Mouse (Mus musculus) liver, adult 2 months (tissue): ENCODE results near the gene Nr5a2.

Source experiments
- CTCF ChIP-seq: fragments of 200-500 bp; IDR thresholded peaks from 2 replicates; pipeline ENCODE4 v1.5.1; 2011; ENCODE audit warnings: low read depth, low read length, control low read depth
- POLR2A ChIP-seq: fragments of 200-500 bp; IDR thresholded peaks from 2 replicates; pipeline ENCODE4 v1.6.1; 2011; ENCODE audit warnings: low read length, control low read depth; ENCODE audit not compliant: insufficient read depth; ENCODE audit errors: extremely low read depth

- no peak for TF ChIP-seq POLR2A
- TF ChIP-seq CTCF, result no peak
Observed at GRCm38 (mm10) chr1:136935960-136936324, 24.3 kb downstream of the Nr5a2 start.
